In the genomic region with DNA sequence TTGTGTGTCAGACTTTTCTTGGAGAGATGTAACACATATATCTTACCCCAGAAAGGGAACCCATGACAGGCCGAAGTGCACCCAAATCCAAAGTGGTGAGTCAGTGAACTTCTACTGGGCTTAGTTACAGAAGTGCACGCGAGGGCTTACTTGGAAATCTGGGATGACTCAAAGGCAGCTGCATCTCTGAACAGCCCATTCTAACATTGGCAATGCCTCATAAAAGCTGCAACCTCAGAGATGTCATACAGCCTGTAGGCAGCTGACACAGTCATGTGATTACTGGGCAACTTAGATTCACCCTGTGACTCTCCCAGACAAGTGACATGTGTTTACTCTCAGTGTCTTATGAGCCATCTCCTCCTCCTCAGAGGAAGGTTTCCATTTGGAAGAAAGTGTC, we compare ENCODE assay signal across 23 mouse cellular contexts.
A peak's percentile ranks its signal among the peaks of the same experiment; 100 is the strongest.
DNase-seq lines count a peak whose midpoint lies in the region; ATAC-seq lines count a peak whose summit lies in the region.
"Had no signal": no experiment of that assay in that cellular context is flagged by ENCODE, and none has a peak within 500 bp of the region (broad histone marks: within the 10 kb centered on the region; RNA-seq: fewer than 3 reads in every experiment).

No protein-coding gene starts in this region.

- no peaks in the 10 kb centered on the region for H3K9me3 ChIP-seq in lung, embryonic 16.5 days (ENCODE audit: control insufficient read depth, low read length)
- H3K9me3 ChIP-seq in limb, embryonic 10.5 days (replicated peaks): no peaks in the 10 kb centered on the region
- H3K9me3 ChIP-seq: embryonic facial prominence, embryonic 15.5 days; heart, embryonic 13.5 days; hindbrain, embryonic 15.5 days; liver, embryonic 13.5 days; megakaryocyte, embryonic 14.5 days; neural tube, embryonic 13.5 days had no signal

- DNase-seq in adrenal gland, adult (ENCODE audit: inconsistent age in 2 of 2, low spot score in 1 of 2): peak; percentile 40 to 80
- DNase-seq in adrenal gland, postnatal 10 days: no peak
- DNase-seq in lung, postnatal 4 days: no peak
- peak; percentile 55 for DNase-seq in adipocyte (ENCODE audit: low spot score)
- DNase-seq in cerebellum, postnatal 4 days (ENCODE audit: low spot score in 2 of 2): no peak
- DNase-seq in limb, embryonic 10.5 days (ENCODE audit: low spot score): no peak
- DNase-seq: cerebellum, adult 9-10 months; embryo, embryonic 11 days; heart, postnatal 36 days; kidney, adult 11 months; kidney, postnatal 14 days; liver, embryonic 13.5 days; right cerebral cortex, postnatal 14 days; thymus, postnatal 25 days had no signal

- H3K27me3 ChIP-seq in lung, embryonic 16.5 days (ENCODE audit: control insufficient read depth, insufficient read depth, low read depth, low read length): no peaks in the 10 kb centered on the region
- H3K27me3 ChIP-seq in limb, embryonic 10.5 days (ENCODE audit: low read depth, poor library complexity, severe bottlenecking): no peaks in the 10 kb centered on the region
- H3K27me3 ChIP-seq: embryonic facial prominence, embryonic 15.5 days; heart, embryonic 13.5 days; hindbrain, embryonic 15.5 days; liver, embryonic 13.5 days; megakaryocyte, embryonic 14.5 days; neural tube, embryonic 13.5 days had no signal

- no peak overlapping the region for H3K27ac ChIP-seq in lung, embryonic 16.5 days (ENCODE audit: low read length)
- H3K27ac ChIP-seq in macrophage: peak overlapping the region; percentile 85
- no peak overlapping the region for H3K27ac ChIP-seq in limb, embryonic 10.5 days
- H3K27ac ChIP-seq: embryonic facial prominence, embryonic 15.5 days; heart, embryonic 13.5 days; hindbrain, embryonic 15.5 days; liver, embryonic 13.5 days; neural tube, embryonic 13.5 days had no signal

- no peaks in the 10 kb centered on the region for H3K36me3 ChIP-seq in lung, embryonic 16.5 days (ENCODE audit: control insufficient read depth, insufficient read depth, low read length)
- H3K36me3 ChIP-seq in macrophage (ENCODE audit: inconsistent target): no peaks in the 10 kb centered on the region
- no peaks in the 10 kb centered on the region for H3K36me3 ChIP-seq in limb, embryonic 10.5 days
- H3K36me3 ChIP-seq: embryonic facial prominence, embryonic 15.5 days; heart, embryonic 13.5 days; hindbrain, embryonic 15.5 days; liver, embryonic 13.5 days; neural tube, embryonic 13.5 days had no signal

- H3K9ac ChIP-seq in lung, embryonic 16.5 days (ENCODE audit: low read length): no peak overlapping the region
- H3K9ac ChIP-seq: embryonic facial prominence, embryonic 15.5 days; heart, embryonic 13.5 days; hindbrain, embryonic 15.5 days; liver, embryonic 13.5 days; neural tube, embryonic 13.5 days had no signal

- ATAC-seq in lung, embryonic 16.5 days (ENCODE audit: low read depth): peak; percentile 88
- ATAC-seq: activated CD4-positive, CD25-positive, alpha-beta regulatory T cell, adult 4 months; forebrain, embryonic 14.5 days had no signal

- WGBS in lung, embryonic 16.5 days: 57% methylated on average over 3 of the region's 3 CpGs
- 35% methylated on average over 3 of the region's 3 CpGs for WGBS in macrophage (ENCODE audit: missing documents)
- 93% methylated on average over 3 of the region's 3 CpGs for WGBS in limb, embryonic 10.5 days

- no peaks in the 10 kb centered on the region; the same call in 1 of the 2 replicates for H3K4me1 ChIP-seq in lung, embryonic 16.5 days (replicated peaks; ENCODE audit: control insufficient read depth, insufficient read depth, low read length)
- H3K4me1 ChIP-seq in limb, embryonic 10.5 days: no peaks in the 10 kb centered on the region
- H3K4me1 ChIP-seq: embryonic facial prominence, embryonic 15.5 days; liver, embryonic 13.5 days; megakaryocyte, embryonic 14.5 days had no signal

- no peak overlapping the region for H3K4me3 ChIP-seq in lung, embryonic 16.5 days (ENCODE audit: low read length)
- H3K4me3 ChIP-seq in macrophage (ENCODE audit: inconsistent target): no peak overlapping the region
- H3K4me3 ChIP-seq in limb, embryonic 10.5 days: no peak overlapping the region
- H3K4me3 ChIP-seq: embryonic facial prominence, embryonic 15.5 days; heart, embryonic 13.5 days; hindbrain, embryonic 15.5 days; liver, embryonic 13.5 days; megakaryocyte, embryonic 14.5 days; neural tube, embryonic 13.5 days had no signal

- H3K79me2 ChIP-seq in macrophage (ENCODE audit: inconsistent target): no peaks in the 10 kb centered on the region

- no peak overlapping the region for H3K4me2 ChIP-seq in lung, embryonic 16.5 days (ENCODE audit: low read depth, low read length)
- H3K4me2 ChIP-seq: embryonic facial prominence, embryonic 15.5 days; heart, embryonic 13.5 days; hindbrain, embryonic 15.5 days; liver, embryonic 13.5 days; neural tube, embryonic 13.5 days had no signal

Comparison
In these comparisons a context has a peak if more than half of its experiments do, and no peak if none do; other contexts are left out.
1. DNase-seq: peak in adrenal gland, adult (2 of 2) and adipocyte (single experiment); none in adrenal gland, postnatal 10 days (single experiment), lung, postnatal 4 days (0 of 2), cerebellum, postnatal 4 days (0 of 2) and limb, embryonic 10.5 days (single experiment).